Mouse (Mus musculus) hindbrain, embryonic 14.5 days (tissue): Measurements from ENCODE around the gene Polr2e. TPM values are rescaled to one million over a fixed set of nuclear protein-coding genes. Genes with fewer than 3 reads are reported as not detected.
A peak's percentile ranks its signal among the peaks of the same experiment; 100 is the strongest.

Experiments used
- ATAC-seq: fragments of 200-750 bp; cut with Nextera tagmentation; 2 replicates; pipeline ENCODE4 v1.8.0; 2017; ENCODE audit warnings: moderate number of reproducible peaks, mild to moderate bottlenecking, moderate TSS enrichment, moderate library complexity; ENCODE audit not compliant: low FRiP score
- DNase-seq: peaks from one replicate; pipeline ENCODE4 v3.0.0-alpha.2; 2015; ENCODE audit warnings: low spot score
- H3K27ac ChIP-seq: fragments of 300-500 bp; sonication (generic); 2 replicates; pipeline ENCODE4 v1.5.1; 2014; ENCODE audit warnings: mild to moderate bottlenecking, moderate library complexity
- H3K27me3 ChIP-seq: fragments of 300-500 bp; sonication (generic); 2 replicates; pipeline ENCODE4 v1.6.1; 2014; ENCODE audit warnings: mild to moderate bottlenecking, low read length, mixed read lengths; ENCODE audit not compliant: control insufficient read depth, insufficient read depth
- H3K36me3 ChIP-seq: fragments of 300-500 bp; sonication (generic); replicated peaks from 2 replicates; pipeline ENCODE4 v1.6.1; 2014; ENCODE audit not compliant: control insufficient read depth, insufficient read depth
- H3K4me1 ChIP-seq: fragments of 300-500 bp; sonication (generic); replicated peaks from 2 replicates; pipeline ENCODE4 v1.6.1; 2014; ENCODE audit warnings: antibody characterized with exemption, low read length, mixed read lengths; ENCODE audit not compliant: control insufficient read depth, insufficient read depth
- H3K4me2 ChIP-seq: fragments of 300-500 bp; sonication (generic); replicated peaks from 2 replicates; pipeline ENCODE4 v1.6.1; 2014; ENCODE audit warnings: mild to moderate bottlenecking, moderate library complexity
- H3K4me3 ChIP-seq: fragments of 300-500 bp; sonication (generic); replicated peaks from 2 replicates; pipeline ENCODE4 v1.5.1; 2014; ENCODE audit warnings: mild to moderate bottlenecking, low read length
- H3K9ac ChIP-seq: fragments of 300-500 bp; sonication (generic); 2 replicates; pipeline ENCODE4 v1.6.1; 2014
- H3K9me3 ChIP-seq: fragments of 300-500 bp; sonication (generic); 2 replicates; pipeline ENCODE4 v1.6.1; 2016; ENCODE audit warnings: low read length; ENCODE audit not compliant: control insufficient read depth
- WGBS: fragments of 180-500 bp; shearing (Covaris S2); extraction: QIAGEN DNeasy Blood & Tissue Kit; methylation state at CpG from one replicate; pipeline ENCODE4 v1.1.7; 2014; 5-methylcytosine and 5-hydroxymethylcytosine counted together
- polyA plus RNA-seq: library from polyadenylated mRNA; unstranded; fragments of >200 nt; fragmentation: Nextera tagmentation; extraction: Ambion mirVana; gene quantifications from 2 replicates; pipeline ENCODE4 v1.2.1, GENCODE M21; 2014

Gene Polr2e
- polyA plus RNA-seq, 1 experiment from 2014 or later, result 150 TPM

- H3K36me3 ChIP-seq, result peaks cover 27% of the 10 kb centered on the region
- no peak for DNase-seq
- H3K4me3 ChIP-seq, result no peak overlapping the region
- peaks cover 4% of the 10 kb centered on the region; the same call in 1 of the 2 replicates for H3K4me1 ChIP-seq
- no peak overlapping the region for H3K9ac ChIP-seq
- no peak overlapping the region for H3K27ac ChIP-seq
- 95% methylated on average over 4 of the region's 4 CpGs for WGBS
- H3K27me3 ChIP-seq, result no peaks in the 10 kb centered on the region
- H3K4me2 ChIP-seq, result no peak overlapping the region
- no peak for ATAC-seq
- no peaks in the 10 kb centered on the region for H3K9me3 ChIP-seq
These were observed 36.8 kb upstream of the Polr2e start for GRCm38 (mm10) chr10:80076386-80076785.

- ATAC-seq (no peak), DNase-seq (no peak)
- no peak overlapping the region for H3K27ac ChIP-seq
- no peaks in the 10 kb centered on the region for H3K27me3 ChIP-seq
- H3K36me3 ChIP-seq, result peaks cover 23% of the 10 kb centered on the region
- H3K4me3 ChIP-seq, result no peak overlapping the region
- H3K9me3 ChIP-seq, result no peaks in the 10 kb centered on the region
- peaks cover 4% of the 10 kb centered on the region; the same call in 1 of the 2 replicates for H3K4me1 ChIP-seq
- peak overlapping the region; percentile 16; the same call in 1 of the 2 replicates for H3K9ac ChIP-seq
- no peak overlapping the region for H3K4me2 ChIP-seq
- 54% methylated on average over 1 of the region's 1 CpGs for WGBS
These were observed 36.3 kb upstream of the Polr2e start for GRCm38 (mm10) chr10:80075924-80076323.

DNA sequence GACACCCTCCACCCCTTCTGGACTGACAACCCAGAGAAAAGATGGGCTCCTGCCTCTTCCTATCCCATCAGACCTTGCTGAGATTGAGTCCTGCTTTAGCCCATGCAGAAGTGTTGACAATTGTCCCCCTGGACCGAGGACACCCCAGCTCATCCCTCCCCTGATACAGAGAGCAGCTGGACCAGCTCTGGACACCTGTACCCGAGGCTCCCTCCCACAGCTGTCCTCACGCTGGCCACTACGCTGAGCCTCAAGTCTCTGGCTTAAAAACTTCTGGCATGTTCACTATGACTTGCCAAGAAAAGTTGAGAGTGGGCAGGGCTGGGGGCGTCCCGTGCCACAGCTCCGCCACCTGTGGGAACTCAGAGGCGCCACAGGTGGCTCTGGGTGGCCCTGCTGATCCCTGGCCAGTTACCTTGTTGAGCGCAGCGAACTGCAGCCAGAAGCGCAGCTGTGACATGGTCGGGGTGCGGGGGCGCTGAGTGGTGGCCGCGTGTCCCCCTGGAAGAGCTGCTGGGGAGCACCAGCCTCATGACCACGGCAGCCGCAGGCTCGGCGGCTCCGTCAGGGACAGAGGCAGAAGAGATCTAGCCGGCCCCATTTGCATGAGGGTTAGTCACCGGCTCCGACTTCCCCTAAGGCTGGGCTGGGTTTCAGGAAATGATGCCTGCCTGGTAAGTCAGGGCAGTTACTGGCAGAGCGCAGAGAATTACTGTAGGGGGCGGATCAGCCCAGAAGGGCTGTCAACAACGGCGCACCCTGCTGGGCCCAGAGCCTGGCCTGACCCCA lies 35.4 kb upstream of the Polr2e start:
- no peak overlapping the region for H3K27ac ChIP-seq
- H3K9me3 ChIP-seq, result no peaks in the 10 kb centered on the region
- H3K9ac ChIP-seq, result no peak overlapping the region
- 19% methylated on average over 28 of the region's 28 CpGs for WGBS
- ATAC-seq (no peak), DNase-seq (no peak)
- H3K4me1 ChIP-seq, result peaks cover 4% of the 10 kb centered on the region; the same call in 1 of the 2 replicates
- H3K4me3 ChIP-seq, result no peak overlapping the region
- peaks cover 14% of the 10 kb centered on the region for H3K36me3 ChIP-seq
- peak overlapping the region; percentile 15; the same call in 1 of the 2 replicates for H3K4me2 ChIP-seq
- no peaks in the 10 kb centered on the region for H3K27me3 ChIP-seq

DNA sequence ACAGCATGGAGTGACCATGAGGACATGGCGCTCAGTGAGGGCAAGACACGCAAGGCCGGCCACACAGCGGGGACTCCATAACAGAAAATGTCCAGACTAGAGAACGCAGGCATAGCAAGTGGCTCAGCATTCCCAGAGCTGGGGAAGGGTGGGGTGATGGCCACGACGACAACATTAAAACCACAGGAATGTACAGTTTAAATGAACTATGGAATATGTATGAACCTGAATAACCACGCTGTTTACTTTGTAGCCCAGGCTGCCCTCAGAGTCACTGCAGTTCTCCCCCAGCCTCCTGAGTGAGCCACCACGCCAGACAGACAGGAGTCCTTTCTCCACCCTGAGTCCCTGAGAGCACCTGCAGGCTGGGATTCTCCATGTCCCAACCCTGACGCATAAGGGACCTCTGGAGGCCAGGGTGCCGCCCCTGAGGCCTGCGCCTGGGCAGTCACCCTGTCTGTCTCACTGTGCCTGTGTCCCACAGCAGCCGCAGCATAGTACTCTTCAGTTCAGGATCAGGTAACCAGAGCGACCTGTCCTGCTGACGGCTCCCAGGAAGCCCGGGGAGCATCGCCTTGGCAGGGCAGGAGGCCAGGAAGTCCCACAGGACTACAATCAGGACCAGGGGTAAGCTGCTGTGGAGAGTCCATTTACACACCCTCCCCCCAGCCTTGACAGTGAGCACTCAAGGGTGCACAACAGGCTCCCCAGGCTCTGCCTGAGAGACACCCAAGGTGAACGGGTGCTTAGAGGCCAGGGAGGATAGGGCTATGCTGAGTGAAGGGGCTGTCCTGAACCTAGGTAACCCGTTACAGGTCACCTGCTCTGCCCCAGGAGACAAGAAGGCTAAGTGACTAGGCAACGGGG lies 33.3 kb upstream of the Polr2e start:
- H3K27ac ChIP-seq, result no peak overlapping the region
- no peaks in the 10 kb centered on the region; the same call in 1 of the 2 replicates for H3K36me3 ChIP-seq
- no peak overlapping the region for H3K4me3 ChIP-seq
- ATAC-seq, result no peak
- H3K9me3 ChIP-seq, result no peaks in the 10 kb centered on the region
- H3K9ac ChIP-seq, result no peak overlapping the region
- DNase-seq, result no peak
- H3K27me3 ChIP-seq, result no peaks in the 10 kb centered on the region
- no peak overlapping the region for H3K4me2 ChIP-seq
- 81% methylated on average over 20 of the region's 20 CpGs for WGBS
- peaks cover 4% of the 10 kb centered on the region; the same call in 1 of the 2 replicates for H3K4me1 ChIP-seq

DNA sequence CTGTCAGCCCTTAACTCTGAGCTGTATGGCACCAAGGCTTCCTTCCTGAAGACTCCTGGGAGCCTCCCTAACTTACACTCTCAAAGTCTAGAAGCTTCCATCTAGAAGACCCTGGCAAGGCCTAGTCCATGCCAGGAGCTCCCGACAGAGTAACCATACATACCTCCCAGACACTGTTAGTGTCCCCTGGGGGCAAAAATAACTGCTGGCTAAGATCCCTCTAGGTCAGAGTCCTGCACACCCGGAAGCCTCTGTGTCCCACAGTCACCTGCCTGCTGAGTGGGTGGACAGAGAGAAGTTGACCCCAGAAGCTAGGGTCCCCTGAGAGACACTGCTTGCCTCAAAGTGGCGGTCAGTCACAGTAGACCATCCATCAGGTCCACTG lies 31.9 kb upstream of the Polr2e start:
- H3K27me3 ChIP-seq, result no peaks in the 10 kb centered on the region
- ATAC-seq, result no peak
- no peak overlapping the region for H3K4me3 ChIP-seq
- WGBS, result 80% methylated on average over 3 of the region's 3 CpGs
- no peak overlapping the region for H3K4me2 ChIP-seq
- no peak for DNase-seq
- no peak overlapping the region for H3K27ac ChIP-seq
- H3K4me1 ChIP-seq, result peaks cover 4% of the 10 kb centered on the region; the same call in 1 of the 2 replicates
- H3K36me3 ChIP-seq, result no peaks in the 10 kb centered on the region; the same call in 1 of the 2 replicates
- H3K9me3 ChIP-seq, result no peaks in the 10 kb centered on the region
- no peak overlapping the region for H3K9ac ChIP-seq

DNA sequence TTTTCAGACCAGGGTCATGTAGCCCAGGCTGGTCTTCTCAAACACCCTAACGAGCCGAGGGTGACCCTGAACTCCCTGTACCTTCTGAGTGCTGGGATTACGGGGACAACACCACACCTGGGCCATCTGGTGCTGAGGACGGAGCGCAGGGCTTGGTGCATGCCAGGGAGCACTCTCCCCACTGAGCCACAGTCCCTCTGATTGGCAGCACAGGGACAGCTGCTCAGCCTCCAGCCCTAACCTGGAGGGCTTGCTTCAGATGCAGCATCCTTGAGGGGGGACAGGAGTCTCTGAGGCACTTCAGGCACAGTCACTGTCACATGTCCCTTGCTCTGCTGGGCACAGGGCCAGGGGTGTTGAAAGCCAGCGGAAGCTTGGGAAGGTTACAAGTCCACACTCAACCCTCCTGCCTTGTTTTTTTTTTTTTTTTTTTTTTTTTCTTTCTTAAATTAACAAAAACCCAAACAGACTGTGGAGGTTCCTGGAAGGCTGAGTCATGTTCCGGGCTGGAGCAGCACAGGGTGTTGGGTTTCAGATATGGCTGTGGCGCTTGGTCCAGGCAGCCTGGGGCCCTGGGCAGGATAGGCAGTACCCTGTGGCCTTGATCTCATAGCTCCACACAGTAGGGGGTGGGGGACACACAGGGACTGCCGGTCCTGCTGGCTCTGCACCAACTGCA lies 31.4 kb upstream of the Polr2e start:
- peaks cover 4% of the 10 kb centered on the region; the same call in 1 of the 2 replicates for H3K4me1 ChIP-seq
- H3K36me3 ChIP-seq, result no peaks in the 10 kb centered on the region; the same call in 1 of the 2 replicates
- no peak overlapping the region for H3K4me3 ChIP-seq
- no peak overlapping the region for H3K4me2 ChIP-seq
- H3K27ac ChIP-seq, result no peak overlapping the region
- DNase-seq, result no peak
- WGBS, result 65% methylated on average over 9 of the region's 9 CpGs
- no peak overlapping the region for H3K9ac ChIP-seq
- H3K9me3 ChIP-seq, result no peaks in the 10 kb centered on the region
- ATAC-seq, result no peak
- no peaks in the 10 kb centered on the region for H3K27me3 ChIP-seq

DNA sequence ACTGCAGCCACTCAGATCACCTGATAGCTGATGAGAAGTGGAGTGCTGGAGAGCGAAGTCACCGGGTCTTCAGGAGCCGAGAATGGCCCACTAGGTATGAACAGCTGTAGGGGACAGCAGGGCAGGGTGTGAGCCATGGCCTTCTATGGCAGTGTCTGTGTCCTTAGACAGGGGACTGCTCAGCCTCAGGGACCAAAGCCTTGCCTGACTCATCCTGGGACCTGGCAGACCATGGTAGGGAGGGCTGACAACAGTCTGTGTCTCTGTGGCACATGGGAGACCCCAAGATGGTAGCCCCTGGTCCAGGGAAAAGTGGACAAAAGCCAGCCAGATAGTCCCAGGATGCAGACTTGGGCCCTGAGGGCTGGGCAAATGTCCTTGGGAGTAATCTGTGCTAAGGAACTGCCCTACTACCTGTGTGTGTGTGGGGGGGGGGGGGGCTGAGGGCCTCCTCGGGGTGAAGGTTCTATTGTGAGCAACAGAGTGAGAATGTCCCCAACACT lies 30.4 kb upstream of the Polr2e start:
- 90% methylated on average over 4 of the region's 4 CpGs for WGBS

GRCm38 (mm10) chr10:80069251-80069650 lies 29.7 kb upstream of the Polr2e start:
- DNase-seq (no peak), ATAC-seq (no peak)
- no peak overlapping the region for H3K9ac ChIP-seq
- H3K4me2 ChIP-seq, result no peak overlapping the region
- H3K36me3 ChIP-seq, result peaks cover 4% of the 10 kb centered on the region
- H3K9me3 ChIP-seq, result no peaks in the 10 kb centered on the region
- H3K4me1 ChIP-seq, result peaks cover 4% of the 10 kb centered on the region; the same call in 1 of the 2 replicates
- WGBS, result 86% methylated on average over 6 of the region's 7 CpGs
- no peaks in the 10 kb centered on the region for H3K27me3 ChIP-seq
- H3K27ac ChIP-seq, result no peak overlapping the region
- no peak overlapping the region for H3K4me3 ChIP-seq

More for the DNA sequence above, 30.4 kb upstream of the Polr2e start:
- ATAC-seq (no peak), DNase-seq (no peak)
- Histone ChIP-seq H3K9me3 (no peaks in the 10 kb centered on the region), H3K9ac (no peak overlapping the region), H3K36me3 (peaks cover 3% of the 10 kb centered on the region; the same call in 1 of the 2 replicates), H3K27ac (no peak overlapping the region), H3K4me1 (peaks cover 4% of the 10 kb centered on the region; the same call in 1 of the 2 replicates), H3K4me2 (no peak overlapping the region), H3K4me3 (no peak overlapping the region), H3K27me3 (no peaks in the 10 kb centered on the region)
